Mouse (Mus musculus) embryonic facial prominence, embryonic 13.5 days (tissue): ENCODE measurements at regions not wholly inside any gene's neighbourhood (a gene's known extent, or its start where the extent isn't known, plus 50 kb on each side); places are given as distances from the start of the nearest gene placed in this dataset.

Source experiments
- ATAC-seq: fragments of 200-750 bp; cut with Nextera tagmentation; 2 replicates; pipeline ENCODE4 v1.8.0; 2017; ENCODE audit warnings: low read depth; ENCODE audit not compliant: insufficient number of reproducible peaks, insufficient read depth, low FRiP score, low TSS enrichment
- H3K27ac ChIP-seq: fragments of 300-500 bp; sonication (generic); 2 replicates; pipeline ENCODE4 v1.5.1; 2015; ENCODE audit warnings: moderate library complexity, mild to moderate bottlenecking, inconsistent platforms
- H3K27me3 ChIP-seq: fragments of 300-500 bp; sonication (generic); 2 replicates; pipeline ENCODE4 v1.6.1; 2015; ENCODE audit warnings: mild to moderate bottlenecking, inconsistent platforms
- H3K36me3 ChIP-seq: fragments of 300-500 bp; sonication (generic); 2 replicates; pipeline ENCODE4 v1.6.1; 2015; ENCODE audit warnings: mild to moderate bottlenecking, inconsistent platforms
- H3K4me1 ChIP-seq: fragments of 300-500 bp; sonication (generic); 2 replicates; pipeline ENCODE4 v1.6.1; 2015; ENCODE audit warnings: inconsistent platforms
- H3K4me2 ChIP-seq: fragments of 300-500 bp; sonication (generic); 2 replicates; pipeline ENCODE4 v1.6.1; 2015; ENCODE audit warnings: moderate library complexity, mild to moderate bottlenecking, inconsistent platforms
- H3K4me3 ChIP-seq: fragments of 300-500 bp; sonication (generic); 2 replicates; pipeline ENCODE4 v1.5.1; 2015; ENCODE audit warnings: mild to moderate bottlenecking, inconsistent platforms
- H3K9ac ChIP-seq: fragments of 300-500 bp; sonication (generic); 2 replicates; pipeline ENCODE4 v1.6.1; 2015; ENCODE audit warnings: mild to moderate bottlenecking, inconsistent platforms
- H3K9me3 ChIP-seq: fragments of 300-500 bp; sonication (generic); 2 replicates; pipeline ENCODE4 v1.6.1; 2016; ENCODE audit warnings: inconsistent platforms
- WGBS: fragments of 180-500 bp; shearing (Covaris S2); methylation state at CpG from one replicate; pipeline ENCODE4 v1.1.7; 2015; ENCODE audit warnings: mixed read lengths; 5-methylcytosine and 5-hydroxymethylcytosine counted together

GRCm38 (mm10) chr10:68378212-68378611 lies 99.7 kb upstream of the Arid5b start:
- 91% methylated on average over 5 of the region's 5 CpGs for WGBS
- ATAC-seq = no peak
- no peaks in the 10 kb centered on the region for H3K4me1 ChIP-seq

GRCm38 (mm10) chr10:68377479-68377878 lies 98.9 kb upstream of the Arid5b start:
- WGBS = 93% methylated on average over 4 of the region's 4 CpGs
- Histone ChIP-seq H3K36me3 (no peaks in the 10 kb centered on the region), H3K4me3 (no peak overlapping the region), H3K4me2 (no peak overlapping the region), H3K27me3 (no peaks in the 10 kb centered on the region), H3K4me1 (no peaks in the 10 kb centered on the region), H3K9ac (no peak overlapping the region), H3K9me3 (no peaks in the 10 kb centered on the region), H3K27ac (no peak overlapping the region)
- no peak for ATAC-seq

More at GRCm38 (mm10) chr10:68378212-68378611, 99.7 kb upstream of the Arid5b start:
- Histone ChIP-seq H3K27me3 (no peaks in the 10 kb centered on the region), H3K9me3 (no peaks in the 10 kb centered on the region), H3K4me3 (no peak overlapping the region), H3K36me3 (no peaks in the 10 kb centered on the region), H3K4me2 (no peak overlapping the region), H3K27ac (no peak overlapping the region), H3K9ac (no peak overlapping the region)

- 79% methylated on average over 5 of the region's 5 CpGs for WGBS
Observed at GRCm38 (mm10) chr10:68373875-68374274, 95.3 kb upstream of the Arid5b start.

GRCm38 (mm10) chr10:68371785-68372184 lies 93.2 kb upstream of the Arid5b start:
- Histone ChIP-seq H3K9ac (no peak overlapping the region), H3K27ac (no peak overlapping the region), H3K4me2 (no peak overlapping the region), H3K4me3 (no peak overlapping the region), H3K27me3 (no peaks in the 10 kb centered on the region), H3K9me3 (no peaks in the 10 kb centered on the region), H3K4me1 (no peaks in the 10 kb centered on the region), H3K36me3 (no peaks in the 10 kb centered on the region)
- 92% methylated on average over 6 of the region's 6 CpGs for WGBS
- no peak for ATAC-seq

More at GRCm38 (mm10) chr10:68373875-68374274, 95.3 kb upstream of the Arid5b start:
- no peak overlapping the region for H3K4me2 ChIP-seq
- no peaks in the 10 kb centered on the region for H3K4me1 ChIP-seq
- no peaks in the 10 kb centered on the region for H3K9me3 ChIP-seq
- H3K9ac ChIP-seq = no peak overlapping the region
- no peak overlapping the region for H3K4me3 ChIP-seq
- no peaks in the 10 kb centered on the region for H3K36me3 ChIP-seq
- ATAC-seq = no peak
- no peak overlapping the region for H3K27ac ChIP-seq
- H3K27me3 ChIP-seq = no peaks in the 10 kb centered on the region

- 88% methylated on average over 8 of the region's 8 CpGs for WGBS
Observed at GRCm38 (mm10) chr10:68370986-68371385, 92.4 kb upstream of the Arid5b start.

GRCm38 (mm10) chr10:68366796-68367195 lies 88.3 kb upstream of the Arid5b start:
- no peak for ATAC-seq
- Histone ChIP-seq H3K36me3 (no peaks in the 10 kb centered on the region), H3K27me3 (no peaks in the 10 kb centered on the region), H3K4me3 (no peak overlapping the region), H3K27ac (no peak overlapping the region), H3K4me2 (no peak overlapping the region), H3K4me1 (no peaks in the 10 kb centered on the region), H3K9me3 (peaks cover 5% of the 10 kb centered on the region), H3K9ac (no peak overlapping the region)
- WGBS = 86% methylated on average over 3 of the region's 3 CpGs

More at GRCm38 (mm10) chr10:68370986-68371385, 92.4 kb upstream of the Arid5b start:
- Histone ChIP-seq H3K36me3 (no peaks in the 10 kb centered on the region), H3K27me3 (no peaks in the 10 kb centered on the region), H3K27ac (no peak overlapping the region), H3K9ac (no peak overlapping the region), H3K4me3 (no peak overlapping the region), H3K4me1 (no peaks in the 10 kb centered on the region), H3K9me3 (no peaks in the 10 kb centered on the region), H3K4me2 (no peak overlapping the region)
- ATAC-seq = no peak

- H3K27me3 ChIP-seq = no peaks in the 10 kb centered on the region
- no peak overlapping the region for H3K9ac ChIP-seq
- WGBS = 79% methylated on average over 6 of the region's 6 CpGs
- ATAC-seq = no peak
- H3K9me3 ChIP-seq = peaks cover 5% of the 10 kb centered on the region
- peaks cover 10% of the 10 kb centered on the region for H3K4me1 ChIP-seq
- H3K27ac ChIP-seq = no peak overlapping the region
- H3K4me2 ChIP-seq = no peak overlapping the region
- no peaks in the 10 kb centered on the region for H3K36me3 ChIP-seq
- H3K4me3 ChIP-seq = no peak overlapping the region
Observed at GRCm38 (mm10) chr10:68360765-68361483, 82.4 kb upstream of the Arid5b start.

- ATAC-seq = no peak
- no peaks in the 10 kb centered on the region for H3K36me3 ChIP-seq
- H3K4me2 ChIP-seq = no peak overlapping the region
- no peaks in the 10 kb centered on the region for H3K27me3 ChIP-seq
- no peak overlapping the region for H3K27ac ChIP-seq
- H3K9ac ChIP-seq = no peak overlapping the region
- no peaks in the 10 kb centered on the region for H3K9me3 ChIP-seq
- no peak overlapping the region for H3K4me3 ChIP-seq
- H3K4me1 ChIP-seq = peaks cover 22% of the 10 kb centered on the region
- 95% methylated on average over 2 of the region's 2 CpGs for WGBS
Observed at GRCm38 (mm10) chr10:68359135-68359534, 80.6 kb upstream of the Arid5b start.

- 40% methylated on average over 6 of the region's 6 CpGs for WGBS
- H3K4me1 ChIP-seq = peaks cover 35% of the 10 kb centered on the region
- no peak for ATAC-seq
Observed at GRCm38 (mm10) chr10:68356973-68357372, 78.4 kb upstream of the Arid5b start.

GRCm38 (mm10) chr10:68356521-68356920 lies 78.0 kb upstream of the Arid5b start:
- peak overlapping the region; percentile 88 for H3K27ac ChIP-seq
- H3K36me3 ChIP-seq = no peaks in the 10 kb centered on the region
- no peaks in the 10 kb centered on the region for H3K9me3 ChIP-seq
- no peak overlapping the region for H3K4me3 ChIP-seq
- H3K9ac ChIP-seq = no peak overlapping the region
- no peaks in the 10 kb centered on the region for H3K27me3 ChIP-seq
- ATAC-seq = no peak
- peaks cover 37% of the 10 kb centered on the region for H3K4me1 ChIP-seq
- no peak overlapping the region for H3K4me2 ChIP-seq
- 46% methylated on average over 5 of the region's 5 CpGs for WGBS

More at GRCm38 (mm10) chr10:68356973-68357372, 78.4 kb upstream of the Arid5b start:
- Histone ChIP-seq H3K36me3 (no peaks in the 10 kb centered on the region), H3K9me3 (no peaks in the 10 kb centered on the region), H3K27ac (peak overlapping the region; percentile 88), H3K4me2 (no peak overlapping the region), H3K27me3 (no peaks in the 10 kb centered on the region), H3K4me3 (no peak overlapping the region), H3K9ac (no peak overlapping the region)

- no peak for ATAC-seq
- 0 out of 2 replicates have a peak overlapping the region, but pooled peaks have one; percentile 0 for H3K4me3 ChIP-seq
Observed at GRCm38 (mm10) chr10:68356093-68356485, 77.5 kb upstream of the Arid5b start.

GRCm38 (mm10) chr10:68355471-68356092 lies 77.0 kb upstream of the Arid5b start:
- ATAC-seq = no peak

More at GRCm38 (mm10) chr10:68356093-68356485, 77.5 kb upstream of the Arid5b start:
- WGBS = 6% methylated on average over 6 of the region's 6 CpGs
- Histone ChIP-seq H3K4me2 (peak overlapping the region; percentile 42), H3K36me3 (no peaks in the 10 kb centered on the region), H3K27ac (peak overlapping the region; percentile 83), H3K9me3 (no peaks in the 10 kb centered on the region), H3K9ac (no peak overlapping the region), H3K27me3 (no peaks in the 10 kb centered on the region), H3K4me1 (peaks cover 41% of the 10 kb centered on the region)

More at GRCm38 (mm10) chr10:68355471-68356092, 77.0 kb upstream of the Arid5b start:
- 9% methylated on average over 6 of the region's 6 CpGs for WGBS
- H3K4me2 ChIP-seq = peak overlapping the region; percentile 42
- no peaks in the 10 kb centered on the region for H3K36me3 ChIP-seq
- H3K4me1 ChIP-seq = peaks cover 41% of the 10 kb centered on the region
- 0 out of 2 replicates have a peak overlapping the region, but pooled peaks have one; percentile 0 for H3K4me3 ChIP-seq
- H3K27me3 ChIP-seq = no peaks in the 10 kb centered on the region
- H3K9ac ChIP-seq = no peak overlapping the region
- H3K27ac ChIP-seq = peak overlapping the region; percentile 83
- H3K9me3 ChIP-seq = no peaks in the 10 kb centered on the region
